Mouse (Mus musculus): ENCODE results near the gene 1300017J02Rik.

- no peak for TF ChIP-seq MYOD1 (IDR thresholded peaks at IDR 0.05; ENCODE audit: control insufficient read depth, insufficient read length, low read depth)
- no peak for TF ChIP-seq CTCF (IDR thresholded peaks at IDR 0.05; ENCODE audit: control insufficient read depth, insufficient read depth, insufficient read length)
- no peak for TF ChIP-seq MYOG (IDR thresholded peaks at IDR 0.05; ENCODE audit: control insufficient read depth, extremely low read depth, insufficient read length)
- TF ChIP-seq USF1 (IDR thresholded peaks at IDR 0.05; ENCODE audit: low read depth), result no peak
- no peak for TF ChIP-seq CEBPB (IDR thresholded peaks at IDR 0.05; ENCODE audit: low read depth)
- TF ChIP-seq MAX (IDR thresholded peaks at IDR 0.05), result no peak
- no peak for TF ChIP-seq FOSL1 (IDR thresholded peaks at IDR 0.05; ENCODE audit: insufficient read depth, low read length, poor library complexity, severe bottlenecking)
These were observed 75.6 kb downstream of the 1300017J02Rik start for GRCm38 (mm10) chr9:103229037-103229867.
